Mouse (Mus musculus): ENCODE measurements around the gene 4930568D16Rik. TPM values are rescaled to one million over a fixed set of nuclear protein-coding genes. Genes with fewer than 3 reads are reported as not detected.

The 4930568D16Rik gene
- polyA plus RNA-seq, 1 experiment from 2014 or later, result not detected

DNA sequence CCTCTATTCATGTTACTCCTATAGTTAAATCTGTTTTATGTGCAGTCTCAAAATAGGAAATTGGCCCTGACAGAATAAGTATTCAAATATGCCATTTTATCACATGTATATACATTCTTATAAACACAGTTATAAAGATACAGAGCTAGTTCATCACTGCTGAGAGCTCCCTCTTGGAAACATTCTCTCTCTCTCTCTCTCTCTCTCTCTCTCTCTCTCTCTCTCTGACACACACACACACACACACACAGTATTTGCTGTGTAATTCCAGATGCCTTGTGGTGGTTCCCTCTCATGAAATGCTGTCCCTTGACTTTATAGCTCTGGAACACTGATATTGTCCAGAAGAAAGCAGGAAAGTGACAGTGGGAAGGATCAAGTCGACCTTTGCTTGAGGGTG, 29.5 kb downstream of the 4930568D16Rik start:
- no peak for ATAC-seq
- H3K4me2 ChIP-seq (replicated peaks), result no peak overlapping the region
- H3K36me3 ChIP-seq, result no peaks in the 10 kb centered on the region
- peaks cover 18% of the 10 kb centered on the region for H3K4me1 ChIP-seq (replicated peaks)
- no peak overlapping the region for H3K9ac ChIP-seq
- peak overlapping the region; percentile 57; the same call in 1 of the 2 replicates for H3K27ac ChIP-seq
- H3K9me3 ChIP-seq, result no peaks in the 10 kb centered on the region
- no peaks in the 10 kb centered on the region for H3K27me3 ChIP-seq (replicated peaks)
- 40% methylated on average over 1 of the region's 1 CpGs for WGBS
- H3K4me3 ChIP-seq (replicated peaks), result no peak overlapping the region

DNA sequence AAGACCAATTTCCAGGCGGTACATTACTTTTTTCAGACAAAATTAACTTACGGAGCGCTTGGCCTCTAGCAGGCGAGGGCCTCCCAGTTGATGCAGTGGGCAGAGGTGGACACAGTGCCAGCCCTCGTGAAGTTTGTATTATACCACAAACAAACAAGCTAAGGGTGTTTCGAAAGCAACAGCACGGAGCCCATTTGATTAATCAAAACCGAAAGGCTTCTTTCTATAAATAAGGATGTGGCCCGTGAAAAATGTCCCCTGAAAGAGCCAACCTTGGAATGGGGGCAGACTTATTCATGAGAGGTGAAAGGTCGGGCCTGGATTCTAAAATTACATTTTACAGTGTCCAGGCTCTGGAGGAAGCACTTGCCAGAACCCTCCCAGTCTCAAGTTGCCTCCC, 30.1 kb downstream of the 4930568D16Rik start:
- H3K36me3 ChIP-seq, result no peaks in the 10 kb centered on the region
- H3K9ac ChIP-seq, result peak overlapping the region; percentile 80; the same call in 1 of the 2 replicates
- ATAC-seq, result no peak; the same call in 1 of the 2 replicates
- 36% methylated on average over 10 of the region's 10 CpGs for WGBS
- H3K4me2 ChIP-seq (replicated peaks), result peak overlapping the region; percentile 94
- peak overlapping the region; percentile 79 for H3K4me3 ChIP-seq (replicated peaks)
- H3K9me3 ChIP-seq, result no peaks in the 10 kb centered on the region
- H3K27me3 ChIP-seq (replicated peaks), result no peaks in the 10 kb centered on the region
- peaks cover 22% of the 10 kb centered on the region for H3K4me1 ChIP-seq (replicated peaks)
- peak overlapping the region; percentile 92 for H3K27ac ChIP-seq

DNA sequence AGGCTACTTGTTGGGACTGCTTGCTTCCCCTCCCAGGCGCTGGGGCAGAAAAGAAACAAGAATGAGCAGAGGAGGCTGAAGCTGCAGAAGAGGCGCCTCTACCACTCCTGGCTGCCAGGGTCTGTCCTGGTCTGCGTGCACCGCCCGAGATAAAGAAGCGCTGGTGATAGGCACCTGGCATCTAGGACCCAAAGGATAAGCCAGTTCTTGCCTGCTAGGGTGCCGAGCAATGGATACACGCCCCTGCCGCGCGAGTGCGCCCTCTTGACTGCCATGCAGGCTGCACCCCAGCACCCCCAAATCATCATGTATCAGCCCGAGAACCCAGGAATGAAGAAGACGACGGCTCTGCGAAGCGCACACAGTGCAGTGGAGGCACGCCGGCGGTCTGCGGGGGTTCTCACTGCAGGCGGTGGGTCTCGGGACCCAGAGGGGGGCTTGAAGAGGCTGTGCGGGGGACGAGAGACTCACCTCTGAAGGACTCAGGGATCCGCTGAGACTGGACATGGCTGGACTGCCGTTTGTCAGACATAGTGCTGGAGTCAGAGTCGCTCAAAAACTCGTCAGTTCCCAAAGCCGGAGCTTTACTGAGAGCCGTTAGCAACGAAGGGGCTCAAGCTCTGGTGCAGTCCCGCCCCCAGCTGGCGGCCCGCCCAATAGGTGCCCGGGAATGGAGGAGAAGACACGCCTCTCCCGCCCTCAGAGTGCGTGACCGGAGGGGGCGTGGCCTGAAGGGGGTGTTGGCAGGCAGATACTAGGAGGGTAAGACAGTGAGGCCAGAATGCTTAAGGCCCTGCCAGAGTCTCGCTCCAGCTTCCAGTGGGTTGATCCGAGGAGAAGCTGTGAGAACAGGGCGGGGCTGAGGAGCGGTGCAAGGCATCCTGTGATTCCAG, 30.9 kb downstream of the 4930568D16Rik start, which contains the start of gene Stom:
Gene Stom (minus strand): TSS at position 589 of the 893 bp plus-strand sequence.
- H3K27ac ChIP-seq, result peak within 1 kb of the TSS; percentile 92
- WGBS, result under 1% methylated on average over 45 of the region's 45 CpGs
- H3K4me1 ChIP-seq (replicated peaks), result peaks cover 22% of the 10 kb centered on the region
- peak within 1 kb of the TSS; percentile 79 for H3K4me3 ChIP-seq (replicated peaks)
- ATAC-seq, result peak; percentile 99
- H3K9ac ChIP-seq, result peak within 1 kb of the TSS; percentile 80
- H3K9me3 ChIP-seq, result no peaks in the 10 kb centered on the region
- H3K4me2 ChIP-seq (replicated peaks), result peak within 1 kb of the TSS; percentile 94
- H3K36me3 ChIP-seq, result no peaks in the 10 kb centered on the region
- H3K27me3 ChIP-seq (replicated peaks), result no peaks in the 10 kb centered on the region

DNA sequence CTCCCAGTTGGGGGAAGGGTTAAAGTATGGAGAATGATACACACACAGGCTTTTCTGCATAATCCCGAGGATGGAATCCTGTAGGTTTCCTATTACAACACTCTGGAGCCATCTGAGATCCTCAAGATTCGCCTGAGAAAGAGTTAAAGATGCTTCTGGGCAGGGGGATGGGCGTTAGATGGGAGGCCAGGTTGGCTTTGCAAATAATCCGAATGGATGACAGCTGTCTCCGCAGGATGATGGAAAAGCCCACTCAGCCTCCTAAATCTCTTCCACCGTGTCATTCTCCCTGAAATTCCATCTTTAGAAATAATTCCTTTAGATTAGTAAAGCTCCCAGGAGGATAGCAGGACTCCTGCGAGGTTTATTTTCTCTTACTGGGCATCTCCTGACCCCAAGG, 31.9 kb downstream of the 4930568D16Rik start:
- Histone ChIP-seq H3K4me3 (replicated peaks) (peak overlapping the region; percentile 79), H3K9ac (peak overlapping the region; percentile 80), H3K4me1 (replicated peaks) (peaks cover 22% of the 10 kb centered on the region), H3K36me3 (no peaks in the 10 kb centered on the region), H3K27me3 (replicated peaks) (no peaks in the 10 kb centered on the region), H3K4me2 (replicated peaks) (peak overlapping the region; percentile 94), H3K27ac (0 out of 2 replicates have a peak overlapping the region, but pooled peaks have one; percentile 92), H3K9me3 (no peaks in the 10 kb centered on the region)
- ATAC-seq, result no peak
- whole genome bisulfite sequencing, result 9% methylated on average over 7 of the region's 7 CpGs

DNA sequence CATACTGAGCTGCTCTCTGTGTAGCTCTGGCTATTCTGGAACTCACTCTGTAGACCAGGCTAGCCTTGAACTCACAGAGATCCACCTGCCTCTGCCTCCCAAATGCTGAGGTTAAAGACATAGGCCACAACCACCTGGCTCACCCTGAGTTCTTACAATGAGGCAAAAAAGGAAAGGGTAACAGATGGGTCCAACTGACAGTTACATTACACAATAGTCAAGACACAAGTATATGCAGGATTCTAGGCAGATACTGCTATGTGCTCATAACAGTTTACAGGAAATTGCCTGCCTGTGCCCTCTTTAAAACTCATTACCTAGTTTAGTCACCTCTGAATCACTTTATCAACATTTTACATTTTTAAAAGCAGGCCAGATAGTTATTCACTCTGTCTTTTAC, 33.9 kb downstream of the 4930568D16Rik start:
- Histone ChIP-seq H3K36me3 (no peaks in the 10 kb centered on the region), H3K4me1 (replicated peaks) (peaks cover 22% of the 10 kb centered on the region), H3K9ac (no peak overlapping the region), H3K4me2 (replicated peaks) (no peak overlapping the region), H3K27ac (no peak overlapping the region), H3K27me3 (replicated peaks) (no peaks in the 10 kb centered on the region), H3K9me3 (no peaks in the 10 kb centered on the region), H3K4me3 (replicated peaks) (no peak overlapping the region)
- ATAC-seq, result no peak

DNA sequence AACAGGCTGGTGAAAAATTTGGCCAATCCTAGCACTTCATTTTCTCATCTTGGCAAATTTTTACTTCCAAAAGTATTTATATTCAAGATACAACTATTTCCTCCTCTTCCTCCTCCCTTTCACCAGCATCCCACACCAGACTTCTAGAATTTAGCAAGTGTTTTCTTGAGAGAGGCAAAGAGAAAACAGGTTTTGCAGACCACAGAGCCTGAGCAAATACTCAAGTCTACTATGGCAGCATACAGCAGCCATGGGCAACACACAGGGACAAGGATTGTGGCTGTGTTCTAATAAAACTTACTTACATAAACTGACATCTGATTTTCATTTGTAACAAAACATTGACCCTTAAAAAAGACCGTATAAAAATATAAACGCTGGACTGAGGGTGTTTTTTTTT, 36.3 kb downstream of the 4930568D16Rik start:
- H3K36me3 ChIP-seq, result no peaks in the 10 kb centered on the region
- 60% methylated on average over 2 of the region's 2 CpGs for WGBS
- no peak overlapping the region for H3K4me2 ChIP-seq (replicated peaks)
- H3K9ac ChIP-seq, result no peak overlapping the region
- H3K27me3 ChIP-seq (replicated peaks), result no peaks in the 10 kb centered on the region
- no peaks in the 10 kb centered on the region for H3K9me3 ChIP-seq
- ATAC-seq, result no peak
- no peak overlapping the region for H3K4me3 ChIP-seq (replicated peaks)
- H3K4me1 ChIP-seq (replicated peaks), result 0 out of 2 replicates have a peak, but pooled peaks cover 11% of the 10 kb centered on the region
- no peak overlapping the region for H3K27ac ChIP-seq

DNA sequence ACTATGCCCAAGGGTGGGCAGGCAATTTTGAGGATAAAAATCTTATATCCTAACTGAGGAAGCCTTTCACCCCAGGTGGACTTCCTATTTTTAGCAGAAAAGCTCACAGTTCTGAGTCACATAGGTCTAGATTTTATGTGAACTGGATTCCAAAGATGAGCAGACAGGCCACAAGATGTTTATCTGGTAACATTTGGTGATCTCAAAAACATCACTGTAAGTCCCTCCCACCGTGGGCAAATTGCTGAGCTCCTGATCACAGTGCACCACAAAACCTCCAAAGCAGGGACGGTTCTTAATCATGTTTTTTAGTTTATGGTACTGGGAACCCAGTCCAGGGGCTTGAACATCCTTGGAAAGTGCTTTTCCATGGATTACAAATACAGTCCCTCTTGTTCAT, 38.5 kb downstream of the 4930568D16Rik start:
- Histone ChIP-seq H3K27ac (no peak overlapping the region), H3K4me2 (replicated peaks) (no peak overlapping the region), H3K4me3 (replicated peaks) (no peak overlapping the region), H3K9ac (no peak overlapping the region), H3K27me3 (replicated peaks) (no peaks in the 10 kb centered on the region), H3K4me1 (replicated peaks) (0 out of 2 replicates have a peak, but pooled peaks cover 4% of the 10 kb centered on the region), H3K36me3 (no peaks in the 10 kb centered on the region), H3K9me3 (no peaks in the 10 kb centered on the region)
- ATAC-seq, result no peak
- 70% methylated on average over 2 of the region's 2 CpGs for WGBS

DNA sequence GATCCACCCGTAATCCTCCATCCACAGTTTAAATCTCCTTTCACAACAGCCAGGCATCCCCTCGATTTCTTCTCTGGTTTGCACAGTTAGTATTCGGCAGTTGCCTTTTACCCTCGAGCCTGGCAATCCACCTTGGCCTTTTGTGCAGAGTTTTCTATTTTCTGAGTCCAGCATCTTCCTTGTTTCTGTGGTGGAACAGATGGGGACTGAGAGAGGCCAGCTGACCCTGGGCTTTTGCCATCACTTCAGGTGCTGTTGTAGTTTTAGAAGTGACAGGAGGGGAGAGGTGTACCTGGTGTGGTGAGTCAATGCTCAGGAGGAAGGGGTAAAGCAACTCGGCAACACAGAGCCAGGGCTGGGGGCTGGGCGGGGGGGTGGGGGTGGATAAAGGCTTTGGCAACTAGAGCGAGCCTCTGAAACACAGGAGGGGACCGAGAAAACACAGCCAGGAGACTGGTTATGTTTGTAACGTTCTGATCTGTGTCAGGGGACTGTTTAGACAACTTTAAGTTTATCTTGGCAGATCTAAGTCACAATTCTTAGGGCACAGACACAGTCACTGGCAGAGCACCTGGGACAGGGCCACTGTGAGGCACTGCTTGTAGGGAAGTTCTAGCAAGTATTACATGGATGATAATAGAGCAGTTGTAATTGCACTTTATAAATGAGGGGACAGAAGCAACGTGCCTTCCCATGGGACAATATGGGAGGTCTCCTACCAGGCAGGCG, 39.3 kb downstream of the 4930568D16Rik start:
- H3K4me2 ChIP-seq (replicated peaks), result no peak overlapping the region
- H3K9ac ChIP-seq, result no peak overlapping the region
- no peak for ATAC-seq
- no peak overlapping the region for H3K27ac ChIP-seq
- H3K9me3 ChIP-seq, result no peaks in the 10 kb centered on the region
- H3K36me3 ChIP-seq, result no peaks in the 10 kb centered on the region
- 45% methylated on average over 11 of the region's 11 CpGs for WGBS
- no peak overlapping the region for H3K4me3 ChIP-seq (replicated peaks)
- H3K4me1 ChIP-seq (replicated peaks), result 0 out of 2 replicates have a peak, but pooled peaks cover 4% of the 10 kb centered on the region
- no peaks in the 10 kb centered on the region for H3K27me3 ChIP-seq (replicated peaks)

DNA sequence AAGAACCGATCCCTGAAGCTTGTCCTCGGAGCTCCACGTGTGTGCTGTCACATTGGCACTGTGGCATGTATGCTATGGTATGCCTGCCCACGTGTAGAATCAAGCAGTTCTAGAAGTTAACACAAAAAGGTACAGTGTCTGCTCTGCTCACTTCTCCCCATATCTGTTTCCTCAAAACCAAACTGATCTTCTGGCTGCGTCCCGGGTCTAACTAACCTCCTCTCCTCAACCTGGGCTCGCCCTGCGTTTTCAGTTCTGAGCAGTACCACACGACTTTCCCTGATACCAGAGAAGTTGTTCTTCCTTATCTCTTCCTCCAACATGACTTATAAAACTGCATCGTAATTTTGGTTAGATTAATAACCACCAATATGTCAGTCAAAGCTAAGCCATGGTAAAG, 39.9 kb downstream of the 4930568D16Rik start:
- Histone ChIP-seq H3K4me2 (replicated peaks) (no peak overlapping the region), H3K4me1 (replicated peaks) (no peaks in the 10 kb centered on the region), H3K27me3 (replicated peaks) (no peaks in the 10 kb centered on the region), H3K36me3 (no peaks in the 10 kb centered on the region), H3K9me3 (no peaks in the 10 kb centered on the region), H3K4me3 (replicated peaks) (no peak overlapping the region), H3K9ac (no peak overlapping the region), H3K27ac (no peak overlapping the region)
- 57% methylated on average over 10 of the region's 10 CpGs for WGBS
- no peak; the same call in 1 of the 2 replicates for ATAC-seq

DNA sequence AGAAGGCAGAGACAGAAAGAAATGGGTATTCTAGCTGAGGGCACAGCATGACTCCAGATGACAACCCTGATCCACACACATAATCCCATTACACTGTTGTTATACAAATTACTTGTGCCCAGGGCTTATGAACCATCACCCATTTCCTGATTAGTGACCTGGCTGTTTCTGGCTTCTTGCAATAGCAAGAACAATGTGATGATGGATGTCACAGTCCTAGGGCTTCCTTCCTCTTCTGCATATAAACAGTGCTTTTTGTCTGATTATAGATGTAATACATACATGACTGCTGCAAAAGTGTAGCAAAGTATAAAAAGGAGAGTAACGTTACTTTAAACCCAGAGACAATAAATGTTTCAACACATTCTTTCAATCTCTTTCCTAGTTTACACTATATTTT, 40.6 kb downstream of the 4930568D16Rik start:
- Histone ChIP-seq H3K9ac (no peak overlapping the region), H3K27me3 (replicated peaks) (no peaks in the 10 kb centered on the region), H3K4me3 (replicated peaks) (no peak overlapping the region), H3K4me2 (replicated peaks) (no peak overlapping the region), H3K9me3 (no peaks in the 10 kb centered on the region), H3K36me3 (no peaks in the 10 kb centered on the region), H3K27ac (no peak overlapping the region), H3K4me1 (replicated peaks) (no peaks in the 10 kb centered on the region)
- no peak for ATAC-seq
- 58% methylated on average over 1 of the region's 1 CpGs for WGBS

DNA sequence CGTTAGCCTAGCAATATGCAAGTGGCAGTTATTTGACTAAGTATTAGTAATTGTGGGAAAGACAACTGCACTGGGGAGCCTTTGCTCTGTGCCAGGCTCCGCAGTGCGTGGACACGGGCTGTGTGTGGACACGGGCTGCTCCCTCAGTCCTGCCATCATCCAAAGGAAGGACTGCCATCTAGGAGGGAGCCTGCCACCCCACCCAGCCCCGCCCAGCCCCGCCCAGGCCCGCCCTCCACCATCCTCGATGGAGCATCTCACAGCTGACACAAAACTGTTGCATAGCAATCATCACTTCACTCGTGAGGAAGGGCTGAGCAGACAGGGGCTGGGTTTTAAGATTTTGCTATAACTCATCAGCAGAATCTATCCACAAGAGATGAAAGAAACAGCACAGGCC, 41.6 kb downstream of the 4930568D16Rik start:
- Histone ChIP-seq H3K9ac (no peak overlapping the region), H3K9me3 (no peaks in the 10 kb centered on the region), H3K27ac (no peak overlapping the region), H3K4me3 (replicated peaks) (no peak overlapping the region), H3K4me1 (replicated peaks) (no peaks in the 10 kb centered on the region), H3K4me2 (replicated peaks) (no peak overlapping the region), H3K27me3 (replicated peaks) (no peaks in the 10 kb centered on the region), H3K36me3 (no peaks in the 10 kb centered on the region)
- 64% methylated on average over 10 of the region's 10 CpGs for WGBS
- ATAC-seq, result no peak

DNA sequence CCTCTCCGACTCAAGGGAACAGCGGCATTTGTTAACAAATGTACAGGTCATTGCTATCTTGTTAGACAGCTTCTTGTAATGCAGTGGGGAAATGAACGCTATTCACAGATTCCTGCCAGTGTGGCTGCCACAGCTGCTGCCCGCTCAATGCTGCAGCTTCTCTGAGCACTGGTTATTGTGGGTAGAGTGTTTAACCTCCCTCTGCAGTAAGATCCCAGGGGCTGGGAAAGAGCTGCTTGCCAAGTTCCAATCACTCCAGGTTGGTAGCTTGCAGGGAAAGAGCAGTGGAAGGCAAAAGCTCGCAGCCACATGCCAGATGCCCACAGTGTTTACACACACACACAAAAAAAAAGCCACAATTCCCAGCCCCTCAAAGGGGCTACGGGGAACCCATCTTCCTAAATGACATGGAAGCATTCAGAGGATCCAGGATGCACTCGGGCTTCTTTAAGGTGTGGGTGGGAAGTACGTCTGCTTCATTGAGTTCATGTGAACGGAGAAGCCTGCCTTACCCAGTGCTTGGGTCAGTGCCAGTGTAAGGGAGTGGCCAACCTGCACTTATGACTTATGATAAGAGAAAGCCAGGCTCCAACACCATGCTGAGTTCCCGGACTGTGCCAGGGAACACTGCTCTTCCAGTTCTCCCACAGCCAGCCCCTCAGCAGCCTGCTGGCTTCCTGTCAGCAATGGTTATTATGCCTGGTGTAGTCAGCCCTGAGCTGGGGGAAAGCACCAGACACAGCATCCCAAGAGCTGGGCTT, 44.9 kb downstream of the 4930568D16Rik start:
- Histone ChIP-seq H3K4me2 (replicated peaks) (no peak overlapping the region), H3K27me3 (replicated peaks) (no peaks in the 10 kb centered on the region), H3K27ac (0 out of 2 replicates have a peak overlapping the region, but pooled peaks have one; percentile 15), H3K4me3 (replicated peaks) (no peak overlapping the region), H3K9ac (no peak overlapping the region), H3K36me3 (no peaks in the 10 kb centered on the region), H3K4me1 (replicated peaks) (no peaks in the 10 kb centered on the region), H3K9me3 (no peaks in the 10 kb centered on the region)
- ATAC-seq, result peak; percentile 67
- WGBS, result 66% methylated on average over 10 of the region's 10 CpGs

Data from intestine, embryonic 15.5 days (tissue).